In genomic region chr8:114768536-114768935, GRCm38 (mm10) we compare ENCODE assay signal across 19 mouse cellular contexts.
DNase-seq lines count a peak whose midpoint lies in the region; TF ChIP-seq lines count a peak whose summit lies in the region.
"Had no signal": no experiment of that assay in that cellular context is flagged by ENCODE, and none has a peak within 500 bp of the region (broad histone marks: within the 10 kb centered on the region; RNA-seq: fewer than 3 reads in every experiment).

No protein-coding gene starts in this region.

- peak; percentile 43 to 76 for DNase-seq in cerebellum, postnatal 10 days
- no peak for DNase-seq in cerebellum, adult 2 months
- peak; percentile 19 to 56 for DNase-seq in cerebellum, postnatal 14 days
- no peak for DNase-seq in cerebellum, adult 18-20 months
- peak; percentile 35 to 54 for DNase-seq in layer of hippocampus, postnatal 10 days (ENCODE audit: low spot score in 2 of 2)
- no peak for DNase-seq in layer of hippocampus, adult 9-10 months (ENCODE audit: low spot score)
- peak; percentile 16 to 67 for DNase-seq in layer of hippocampus, postnatal 14 days (ENCODE audit: low spot score in 2 of 2)
- no peak for DNase-seq in layer of hippocampus, adult 18-20 months (ENCODE audit: low spot score in 2 of 2)
- DNase-seq: adrenal gland, adult 2 months; adrenal gland, adult 8-10 months; adrenal gland, postnatal 10 days; adrenal gland, postnatal 14 days; adrenal gland, postnatal 25 days; adrenal gland, postnatal 36 days; B cell, adult 2 months; cerebellum, adult 11 months; cerebellum, adult 11-12 months had no signal

- H3K27me3 ChIP-seq in cerebellum, adult 2 months (ENCODE audit: control insufficient read depth, insufficient read depth, low read length), result no peaks in the 10 kb centered on the region
- H3K27me3 ChIP-seq: CH12.LX, Patski had no signal

- H3K4me1 ChIP-seq in cerebellum, adult 2 months (ENCODE audit: control insufficient read depth, insufficient read depth, low read length), result peaks cover 12% of the 10 kb centered on the region

- WGBS in cerebellum, adult 2 months, result 81% methylated on average over 3 of the region's 3 CpGs

- H3K27ac ChIP-seq in cerebellum, adult 2 months (ENCODE audit: insufficient read depth, low read length), result no peak overlapping the region

- TF ChIP-seq CTCF in cerebellum, adult 2 months (IDR thresholded peaks at IDR 0.05; ENCODE audit: borderline replicate concordance, insufficient read depth, low read depth, low read length), result no peak

- TF ChIP-seq POLR2A in cerebellum, adult 2 months (IDR thresholded peaks at IDR 0.05; ENCODE audit: borderline replicate concordance, insufficient read depth, low read length), result no peak

- H3K4me3 ChIP-seq in cerebellum, adult 2 months (replicated peaks; ENCODE audit: insufficient read depth, low read depth, low read length), result no peak overlapping the region

Comparison
In these comparisons a context has a peak if more than half of its experiments do, and no peak if none do; other contexts are left out.
1. DNase-seq: peak in cerebellum, postnatal 10 days (2 of 2), cerebellum, postnatal 14 days (2 of 2), layer of hippocampus, postnatal 10 days (2 of 2) and layer of hippocampus, postnatal 14 days (2 of 2); none in cerebellum, adult 2 months (0 of 2), cerebellum, adult 18-20 months (0 of 2), layer of hippocampus, adult 9-10 months (single experiment) and layer of hippocampus, adult 18-20 months (0 of 2).